Mouse (Mus musculus): Measurements from ENCODE around the gene Hoxa6. TPM values are rescaled to one million over a fixed set of nuclear protein-coding genes. Genes with fewer than 3 reads are reported as not detected.

The Hoxa6 gene
- polyA plus RNA-seq, 1 experiment: not detected

DNA sequence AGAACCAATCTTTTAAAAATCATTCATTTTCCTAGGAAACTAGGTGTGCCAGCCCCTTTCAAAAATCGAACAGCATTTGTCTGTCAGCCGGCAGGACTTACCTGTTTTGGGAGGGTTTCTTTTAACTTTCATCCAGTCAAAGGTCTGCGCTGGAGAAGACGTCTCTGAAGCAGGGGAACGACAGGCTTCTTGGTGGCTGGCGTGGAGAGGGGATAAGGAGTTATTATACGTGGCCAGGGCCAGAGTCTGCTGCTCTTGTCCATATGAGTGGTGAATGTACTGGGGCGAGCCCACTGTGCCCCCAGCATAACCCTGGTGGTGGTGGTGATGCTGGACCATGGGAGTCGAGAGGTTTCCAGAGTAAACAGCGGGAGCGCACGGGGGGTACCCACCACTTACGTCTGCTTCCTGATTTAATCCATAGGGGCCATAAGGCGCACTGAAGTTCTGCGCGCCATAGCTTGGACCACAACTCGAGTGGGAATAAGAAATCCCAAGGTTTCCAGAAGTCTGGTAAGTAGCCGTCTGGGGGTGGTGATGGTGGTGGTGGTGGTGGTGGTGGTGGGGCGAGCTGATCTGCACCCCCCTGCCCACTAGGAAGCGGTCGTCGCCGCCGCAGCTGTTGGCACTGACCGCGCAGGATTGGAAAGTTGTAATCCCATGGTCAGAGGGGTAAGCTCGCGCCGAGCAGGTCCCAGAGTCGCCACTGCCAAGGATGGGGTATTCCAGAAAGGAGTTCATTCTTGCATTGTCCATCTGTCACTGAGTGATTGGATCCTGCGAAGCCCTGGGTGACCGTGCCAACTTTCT lies 50.9 kb downstream of the Hoxa6 start:
- Histone ChIP-seq H3K4me1 (ENCODE audit: control insufficient read depth) (no peaks in the 10 kb centered on the region; the same call in 1 of the 2 replicates), H3K4me3 (replicated peaks) (no peak overlapping the region), H3K27me3 (ENCODE audit: control insufficient read depth) (peaks cover 100% of the 10 kb centered on the region), H3K9me3 (ENCODE audit: control insufficient read depth, low read length) (no peaks in the 10 kb centered on the region), H3K36me3 (ENCODE audit: control insufficient read depth) (no peaks in the 10 kb centered on the region)
- TF ChIP-seq GATA1 (IDR thresholded peaks at IDR 0.05; ENCODE audit: low read length) (no peak), TAL1 (IDR thresholded peaks at IDR 0.05; ENCODE audit: low read length) (no peak)

GRCm38 (mm10) chr6:52156551-52157200 lies 51.8 kb downstream of the Hoxa6 start:
- no peak for TF ChIP-seq TAL1 (IDR thresholded peaks at IDR 0.05; ENCODE audit: low read length)
- TF ChIP-seq GATA1 (IDR thresholded peaks at IDR 0.05; ENCODE audit: low read length): no peak
- Histone ChIP-seq H3K4me3 (replicated peaks) (no peak overlapping the region), H3K27me3 (ENCODE audit: control insufficient read depth) (peaks cover 100% of the 10 kb centered on the region), H3K9me3 (ENCODE audit: control insufficient read depth, low read length) (no peaks in the 10 kb centered on the region), H3K4me1 (ENCODE audit: control insufficient read depth) (no peaks in the 10 kb centered on the region; the same call in 1 of the 2 replicates), H3K36me3 (ENCODE audit: control insufficient read depth) (no peaks in the 10 kb centered on the region)

Other genes starting within 250 kb of the Hoxa6 start
- 0.03 and 0.04 TPM in 2 replicates for gene Skap2, start 196.2 kb downstream of the Hoxa6 start, polyA plus RNA-seq (2012)
- not detected in 2 replicates for gene Hoxa1, start 50.4 kb downstream of the Hoxa6 start, polyA plus RNA-seq (2012)
- not detected in 2 replicates for gene Hoxa2, start 43.9 kb downstream of the Hoxa6 start, polyA plus RNA-seq (2012)
- 0.02 TPM in 1 of 2 replicates, not detected in the other for gene 5730596B20Rik, start 31.2 kb downstream of the Hoxa6 start, polyA plus RNA-seq (2012)
- gene Hoxa4, start 17.0 kb downstream of the Hoxa6 start, polyA plus RNA-seq (2012): not detected in 2 replicates
- gene Hoxa5, start 4.1 kb downstream of the Hoxa6 start, polyA plus RNA-seq (2012): not detected in 2 replicates
- gene Hoxa3, start 4.6 kb upstream of the Hoxa6 start, polyA plus RNA-seq (2012): 0.02 TPM in 1 of 2 replicates, not detected in the other
- not detected in 2 replicates for gene Gm28308, start 4.6 kb upstream of the Hoxa6 start, polyA plus RNA-seq (2012)
- gene Hoxa7, start 13.1 kb upstream of the Hoxa6 start, polyA plus RNA-seq (2012): 0.02 TPM in 1 of 2 replicates, not detected in the other
- not detected in 2 replicates for gene Hoxa9, start 22.4 kb upstream of the Hoxa6 start, polyA plus RNA-seq (2012)
- not detected in 2 replicates for gene Hoxa10, start 32.1 kb upstream of the Hoxa6 start, polyA plus RNA-seq (2012)
- gene Hoxa11, start 37.1 kb upstream of the Hoxa6 start, polyA plus RNA-seq (2012): 0.03 TPM in 1 of 2 replicates, not detected in the other
- gene Hoxa13, start 52.2 kb upstream of the Hoxa6 start, polyA plus RNA-seq (2012): not detected in 2 replicates
- gene Evx1, start 104.8 kb upstream of the Hoxa6 start, polyA plus RNA-seq (2012): not detected in 2 replicates